Mouse (Mus musculus) natural killer cell, adult 2 months (primary cell): ENCODE results near the gene Sdk1.

Experiments
- DNase-seq, 2 experiments: peaks; one replicate each; pipeline ENCODE4 v3.0.0; 2022; ENCODE audit warnings: low spot score in 2 of 2

Gene Sdk1

GRCm38 (mm10) chr5:142242597-142242996 lies 1001.3 kb downstream of the Sdk1 start:
- no peak for DNase-seq

GRCm38 (mm10) chr5:142243069-142243468 lies 1001.8 kb downstream of the Sdk1 start:
- no peak for DNase-seq

- no peak for DNase-seq
Observed at GRCm38 (mm10) chr5:142256231-142256630, 1014.9 kb downstream of the Sdk1 start.

- no peak for DNase-seq
Observed at GRCm38 (mm10) chr5:142258716-142259115, 1017.4 kb downstream of the Sdk1 start.

- DNase-seq, result no peak
Observed at GRCm38 (mm10) chr5:142262060-142262459, 1020.8 kb downstream of the Sdk1 start.
